ENCODE assay signal across 8 mouse cellular contexts in the genomic region with DNA sequence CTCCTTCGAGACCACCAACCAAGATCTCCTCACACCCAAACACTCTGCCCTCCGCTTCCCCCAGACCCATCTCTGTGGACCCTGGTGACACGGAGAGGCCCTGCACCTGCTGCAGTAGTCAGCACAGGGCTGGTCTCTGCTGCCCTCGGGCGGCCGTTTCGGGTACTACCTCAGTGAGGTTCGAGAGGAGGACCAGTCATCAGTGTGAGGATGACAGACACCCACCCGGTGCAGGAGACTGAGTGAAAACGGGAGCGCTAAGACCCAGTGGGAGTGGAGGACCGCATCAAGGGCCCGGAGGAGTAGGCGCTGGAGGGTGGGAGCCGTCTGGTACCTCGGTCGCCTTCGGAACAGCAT. TPM values are rescaled to one million over a fixed set of nuclear protein-coding genes. Genes with fewer than 3 reads are reported as not detected.
DNase-seq lines count a peak whose midpoint lies in the region; ATAC-seq and TF ChIP-seq lines count a peak whose summit lies in the region.

No protein-coding gene starts in this region.

- 1% methylated on average over 18 of the region's 18 CpGs for WGBS in cerebellum, adult 2 months
- under 1% methylated on average over 18 of the region's 18 CpGs for WGBS in forebrain, postnatal 0 days
- WGBS in lung, adult 2 months, result 1% methylated on average over 18 of the region's 18 CpGs
- WGBS in neural tube, embryonic 15.5 days, result under 1% methylated on average over 18 of the region's 18 CpGs

- peak overlapping the region; percentile 63 to 94 for H3K4me3 ChIP-seq in MEL (ENCODE audit: control insufficient read depth in 1 of 2, insufficient read depth in 1 of 2, low read depth in 2 of 2, low read length in 2 of 2)
- H3K4me3 ChIP-seq in cerebellum, adult 2 months (replicated peaks; ENCODE audit: insufficient read depth, low read depth, low read length), result peak overlapping the region; percentile 83
- peak overlapping the region; percentile 52 for H3K4me3 ChIP-seq in forebrain, postnatal 0 days (ENCODE audit: low read depth, low read length)
- H3K4me3 ChIP-seq in layer of hippocampus, adult 2 months, result peak overlapping the region; percentile 78
- peak overlapping the region; percentile 80 for H3K4me3 ChIP-seq in lung, adult 2 months (replicated peaks; ENCODE audit: extremely low read depth, low read depth, low read length)
- H3K4me3 ChIP-seq in neural tube, embryonic 15.5 days (replicated peaks), result peak overlapping the region; percentile 54

- H3K27ac ChIP-seq in MEL (ENCODE audit: control insufficient read depth, low read depth, low read length), result peak overlapping the region; percentile 98
- H3K27ac ChIP-seq in cerebellum, adult 2 months (ENCODE audit: insufficient read depth, low read length), result peak overlapping the region; percentile 82
- H3K27ac ChIP-seq in forebrain, postnatal 0 days (ENCODE audit: low read depth, low read length), result peak overlapping the region; percentile 91
- peak overlapping the region; percentile 93 for H3K27ac ChIP-seq in layer of hippocampus, adult 2 months
- H3K27ac ChIP-seq in neural tube, embryonic 15.5 days (replicated peaks), result peak overlapping the region; percentile 92

- H3K4me1 ChIP-seq in MEL (ENCODE audit: control insufficient read depth in 1 of 2, insufficient read depth in 2 of 2, low read length in 2 of 2), result peaks cover 5 to 18% of the 10 kb centered on the region in 2 experiments; a peak in 3 of 4 replicates
- peaks cover 11% of the 10 kb centered on the region; the same call in 1 of the 2 replicates for H3K4me1 ChIP-seq in cerebellum, adult 2 months (ENCODE audit: control insufficient read depth, insufficient read depth, low read length)
- peaks cover 10% of the 10 kb centered on the region for H3K4me1 ChIP-seq in forebrain, postnatal 0 days (ENCODE audit: insufficient read depth)
- peaks cover 8% of the 10 kb centered on the region; the same call in 1 of the 2 replicates for H3K4me1 ChIP-seq in lung, adult 2 months (ENCODE audit: control insufficient read depth, insufficient read depth, low read length)
- peaks cover 61% of the 10 kb centered on the region for H3K4me1 ChIP-seq in neural tube, embryonic 15.5 days

- ATAC-seq in forebrain, postnatal 0 days, result peak; percentile 84
- ATAC-seq in neural tube, embryonic 15.5 days (ENCODE audit: low FRiP score), result peak; percentile 85

- peak in 1 of 2 experiments; percentile 41; a peak in 1 of 4 replicates for TF ChIP-seq POLR2A in MEL (IDR thresholded peaks at IDR 0.05; ENCODE audit: control insufficient read depth in 1 of 2, insufficient read depth in 1 of 2, low read depth in 1 of 2, low read length in 2 of 2, poor library complexity in 1 of 2)
- TF ChIP-seq POLR2A in cerebellum, adult 2 months (IDR thresholded peaks at IDR 0.05; ENCODE audit: borderline replicate concordance, insufficient read depth, low read length), result peak; percentile 49; the same call in 1 of the 2 replicates
- peak; percentile 34; the same call in 1 of the 2 replicates for TF ChIP-seq POLR2A in lung, adult 2 months (IDR thresholded peaks at IDR 0.05; ENCODE audit: borderline replicate concordance, extremely low read depth, low read depth, low read length)

- peak overlapping the region; percentile 86 for H3K9ac ChIP-seq in MEL (ENCODE audit: control insufficient read depth, low read depth, low read length, poor library complexity, severe bottlenecking)
- H3K9ac ChIP-seq in forebrain, postnatal 0 days, result peak overlapping the region; percentile 57
- peak overlapping the region; percentile 68 for H3K9ac ChIP-seq in neural tube, embryonic 15.5 days (replicated peaks)

- peak overlapping the region; percentile 95 for H3K4me2 ChIP-seq in forebrain, postnatal 0 days (ENCODE audit: low read depth)
- peak overlapping the region; percentile 95 for H3K4me2 ChIP-seq in neural tube, embryonic 15.5 days

- TF ChIP-seq EP300 in MEL (IDR thresholded peaks at IDR 0.05; ENCODE audit: low read depth in 1 of 2, low read length in 2 of 2), result no peak

- no peaks in the 10 kb centered on the region for H3K27me3 ChIP-seq in MEL (ENCODE audit: control insufficient read depth in 1 of 2, insufficient read depth in 2 of 2, low read length in 2 of 2)
- H3K27me3 ChIP-seq in cerebellum, adult 2 months (ENCODE audit: control insufficient read depth, insufficient read depth, low read length), result no peaks in the 10 kb centered on the region
- no peaks in the 10 kb centered on the region for H3K27me3 ChIP-seq in forebrain, postnatal 0 days (ENCODE audit: insufficient read depth, low read length)
- H3K27me3 ChIP-seq in neural tube, embryonic 15.5 days (replicated peaks), result no peaks in the 10 kb centered on the region

- H3K79me2 ChIP-seq in MEL (ENCODE audit: control insufficient read depth, insufficient read depth, low read length, poor library complexity), result peaks cover 19% of the 10 kb centered on the region

- peak; percentile 94 for DNase-seq in MEL (ENCODE audit: low read depth, low spot score)
- peak; percentile 97 to 100 for DNase-seq in cerebellum, adult 2 months
- DNase-seq in forebrain, postnatal 0 days, result peak; percentile 98
- DNase-seq in heart, postnatal 4 days, result peak; percentile 99
- DNase-seq in layer of hippocampus, adult 2 months (ENCODE audit: low spot score in 2 of 2), result peak; percentile 99 to 100
- peak; percentile 99 for DNase-seq in lung, adult 2 months
- DNase-seq in testis, postnatal 10 days (ENCODE audit: low spot score), result peak; percentile 99

- peaks cover 3 to 14% of the 10 kb centered on the region in 2 experiments; a peak in 2 of 4 replicates for H3K36me3 ChIP-seq in MEL (ENCODE audit: control insufficient read depth in 1 of 2, insufficient read depth in 2 of 2, low read length in 2 of 2)
- peaks cover under 1% of the 10 kb centered on the region for H3K36me3 ChIP-seq in forebrain, postnatal 0 days (ENCODE audit: insufficient read depth)
- peaks cover 4% of the 10 kb centered on the region for H3K36me3 ChIP-seq in neural tube, embryonic 15.5 days

- H3K9me3 ChIP-seq in MEL (replicated peaks; ENCODE audit: insufficient read depth, low read length), result no peaks in the 10 kb centered on the region
- no peaks in the 10 kb centered on the region for H3K9me3 ChIP-seq in forebrain, postnatal 0 days (ENCODE audit: low read length)
- H3K9me3 ChIP-seq in neural tube, embryonic 15.5 days (replicated peaks), result no peaks in the 10 kb centered on the region

- TF ChIP-seq CTCF in MEL (IDR thresholded peaks at IDR 0.05 in 2 of 3, conservative IDR thresholded peaks at IDR 0.05 in 1 of 3; ENCODE audit: control insufficient read depth in 1 of 3, insufficient read depth in 1 of 3, low read depth in 2 of 3, low read length in 3 of 3, poor library complexity in 1 of 3, severe bottlenecking in 1 of 3), result peak; percentile 92 to 97 (median 96)
- TF ChIP-seq CTCF in cerebellum, adult 2 months (IDR thresholded peaks at IDR 0.05; ENCODE audit: borderline replicate concordance, insufficient read depth, low read depth, low read length), result peak; percentile 90
- TF ChIP-seq CTCF in forebrain, postnatal 0 days (IDR thresholded peaks at IDR 0.05; ENCODE audit: low read depth), result peak; percentile 99
- peak; percentile 100 for TF ChIP-seq CTCF in layer of hippocampus, adult 2 months (conservative IDR thresholded peaks at IDR 0.05)
- TF ChIP-seq CTCF in lung, adult 2 months (IDR thresholded peaks at IDR 0.05; ENCODE audit: insufficient read depth, low read length), result peak; percentile 77

- peak; percentile 96 for TF ChIP-seq RAD21 in MEL (IDR thresholded peaks at IDR 0.05; ENCODE audit: low read depth, low read length)

RNA-seq across cellular contexts. Expression of a gene that starts 0.8 kb away (rescaled TPM):
- total RNA-seq in MEL (2012; rRNA removed), result 10.1 and 10.3 TPM in 2 replicates
- 10 to 100 TPM in 1 of 2 experiments, not detected in 1; 26.0 TPM for polyA plus RNA-seq in MEL (2012; ENCODE audit: insufficient read depth in 1 of 2, insufficient read length in 2 of 2, low read depth in 1 of 2, low replicate concordance in 2 of 2, missing spikeins in 1 of 2)
- polyA plus RNA-seq in cerebellum, adult 2 months (2012; rRNA removed), result 12.7 and 13.2 TPM in 2 replicates
- total RNA-seq in forebrain, postnatal 0 days (2014; rRNA removed), result 17.1 and 24.5 TPM in 2 replicates
- 12.3 and 12.4 TPM in 2 replicates for polyA plus RNA-seq in forebrain, postnatal 0 days (2015; fragmentation: Nextera tagmentation; extraction: Ambion mirVana)
- total RNA-seq in heart, postnatal 4 days (2021), result 10 to 100 TPM; 10.8 to 11.0 TPM
- 10 to 100 TPM; 13.3 to 15.1 TPM for total RNA-seq in layer of hippocampus, adult 2 months (2021)
- polyA plus RNA-seq in lung, adult 2 months (2012; rRNA removed), result 16.5 and 21.6 TPM in 2 replicates
- 11.2 and 12.1 TPM in 2 replicates for polyA plus RNA-seq in neural tube, embryonic 15.5 days (2015; fragmentation: Nextera tagmentation; extraction: Ambion mirVana)

RNA-seq across cellular contexts. Expression of a gene that starts 2.9 kb away (rescaled TPM):
- 0.46 and 0.56 TPM in 2 replicates for total RNA-seq in MEL (2012; rRNA removed)
- 1 to 10 TPM in 1 of 2 experiments, not detected in 1; 4.7 TPM for polyA plus RNA-seq in MEL (2012; ENCODE audit: insufficient read depth in 1 of 2, insufficient read length in 2 of 2, low read depth in 1 of 2, low replicate concordance in 2 of 2, missing spikeins in 1 of 2)
- 628 TPM in 2 replicates for polyA plus RNA-seq in cerebellum, adult 2 months (2012; rRNA removed)
- total RNA-seq in forebrain, postnatal 0 days (2014; rRNA removed), result 59.7 and 81.4 TPM in 2 replicates
- polyA plus RNA-seq in forebrain, postnatal 0 days (2015; fragmentation: Nextera tagmentation; extraction: Ambion mirVana), result 121 and 146 TPM in 2 replicates
- total RNA-seq in heart, postnatal 4 days (2021), result 1 to 10 TPM; 8.0 to 9.3 TPM
- total RNA-seq in layer of hippocampus, adult 2 months (2021), result 100 to 1,000 TPM; 615 to 646 TPM
- polyA plus RNA-seq in lung, adult 2 months (2012; rRNA removed), result 6.3 and 8.1 TPM in 2 replicates
- polyA plus RNA-seq in neural tube, embryonic 15.5 days (2015; fragmentation: Nextera tagmentation; extraction: Ambion mirVana), result 116 and 126 TPM in 2 replicates

RNA-seq across cellular contexts. Expression of a gene that starts 5.2 kb away (rescaled TPM):
- total RNA-seq in MEL (2012; rRNA removed), result 206 and 270 TPM in 2 replicates
- polyA plus RNA-seq in MEL (2012; ENCODE audit: insufficient read depth in 1 of 2, insufficient read length in 2 of 2, low read depth in 1 of 2, low replicate concordance in 2 of 2, missing spikeins in 1 of 2), result 100 to 1,000 TPM; 581 to 787 TPM
- 438 and 458 TPM in 2 replicates for polyA plus RNA-seq in cerebellum, adult 2 months (2012; rRNA removed)
- total RNA-seq in forebrain, postnatal 0 days (2014; rRNA removed), result 305 and 336 TPM in 2 replicates
- polyA plus RNA-seq in forebrain, postnatal 0 days (2015; fragmentation: Nextera tagmentation; extraction: Ambion mirVana), result 357 and 382 TPM in 2 replicates
- total RNA-seq in heart, postnatal 4 days (2021), result 100 to 1,000 TPM; 221 to 230 TPM
- total RNA-seq in layer of hippocampus, adult 2 months (2021), result 100 to 1,000 TPM; 230 to 239 TPM
- polyA plus RNA-seq in lung, adult 2 months (2012; rRNA removed), result 245 and 304 TPM in 2 replicates
- polyA plus RNA-seq in neural tube, embryonic 15.5 days (2015; fragmentation: Nextera tagmentation; extraction: Ambion mirVana), result 334 and 376 TPM in 2 replicates

RNA-seq across cellular contexts. Expression of a gene that starts 15.7 kb away (rescaled TPM):
- total RNA-seq in MEL (2012; rRNA removed), result not detected in 2 replicates
- under 1 TPM in 1 of 2 experiments, not detected in 1; 0.58 TPM for polyA plus RNA-seq in MEL (2012; ENCODE audit: insufficient read depth in 1 of 2, insufficient read length in 2 of 2, low read depth in 1 of 2, low replicate concordance in 2 of 2, missing spikeins in 1 of 2)
- polyA plus RNA-seq in cerebellum, adult 2 months (2012; rRNA removed), result not detected in 2 replicates
- total RNA-seq in forebrain, postnatal 0 days (2014; rRNA removed), result not detected in 2 replicates
- not detected in 2 replicates for polyA plus RNA-seq in forebrain, postnatal 0 days (2015; fragmentation: Nextera tagmentation; extraction: Ambion mirVana)
- under 1 TPM in 1 of 2 experiments, not detected in 1; 0.52 TPM for total RNA-seq in heart, postnatal 4 days (2021)
- not detected for total RNA-seq in layer of hippocampus, adult 2 months (2021)
- 1.2 TPM in 1 of 2 replicates, not detected in the other for polyA plus RNA-seq in lung, adult 2 months (2012; rRNA removed)
- 0.40 TPM in 1 of 2 replicates, not detected in the other for polyA plus RNA-seq in neural tube, embryonic 15.5 days (2015; fragmentation: Nextera tagmentation; extraction: Ambion mirVana)

RNA-seq across cellular contexts. Expression of a gene that starts 26.2 kb away (rescaled TPM):
- total RNA-seq in MEL (2012; rRNA removed), result 58.7 and 60.1 TPM in 2 replicates
- polyA plus RNA-seq in MEL (2012; ENCODE audit: insufficient read depth in 1 of 2, insufficient read length in 2 of 2, low read depth in 1 of 2, low replicate concordance in 2 of 2, missing spikeins in 1 of 2), result 10 to 100 TPM in 1 of 2 experiments, not detected in 1; 97.9 TPM
- 174 and 183 TPM in 2 replicates for polyA plus RNA-seq in cerebellum, adult 2 months (2012; rRNA removed)
- 54.9 and 63.3 TPM in 2 replicates for total RNA-seq in forebrain, postnatal 0 days (2014; rRNA removed)
- 74.5 and 95.9 TPM in 2 replicates for polyA plus RNA-seq in forebrain, postnatal 0 days (2015; fragmentation: Nextera tagmentation; extraction: Ambion mirVana)
- total RNA-seq in heart, postnatal 4 days (2021), result 10 to 100 TPM; 45.9 to 50.4 TPM
- 10 to 100 TPM; 15.7 to 21.2 TPM for total RNA-seq in layer of hippocampus, adult 2 months (2021)
- polyA plus RNA-seq in lung, adult 2 months (2012; rRNA removed), result 878 and 1,286 TPM in 2 replicates
- 143 and 196 TPM in 2 replicates for polyA plus RNA-seq in neural tube, embryonic 15.5 days (2015; fragmentation: Nextera tagmentation; extraction: Ambion mirVana)

Comparison
In these comparisons a context has a peak if more than half of its experiments do, and no peak if none do; other contexts are left out.
1. Peak in every context shown above with its lines: DNase-seq, ATAC-seq, H3K4me3 ChIP-seq and H3K27ac ChIP-seq.
2. RNA of a gene that starts 2.9 kb away (polyA plus RNA-seq): 628 TPM in cerebellum, adult 2 months, 121 to 146 TPM in forebrain, postnatal 0 days and 116 to 126 TPM in neural tube, embryonic 15.5 days; 6.3 to 8.1 TPM in lung, adult 2 months and 4.7 TPM in MEL; every median in the first group is over 10 times any median in the second.